Mouse (Mus musculus) megakaryocyte progenitor cell, adult 5-6 weeks (primary cell): ENCODE results near the gene Sdr9c7. TPM values are rescaled to one million over a fixed set of nuclear protein-coding genes. Genes with fewer than 3 reads are reported as not detected.
A peak's percentile ranks its signal among the peaks of the same experiment; 100 is the strongest.

Experiments used
- ATAC-seq: replicated peaks from 2 replicates; pipeline ENCODE4 v1.8.0; 2016; ENCODE audit warnings: mild to moderate bottlenecking, moderate TSS enrichment, inconsistent platforms; ENCODE audit not compliant: poor library complexity
- total RNA-seq, 2 experiments: library from RNA; stranded (forward) in 1 of 2; stranded (reverse) in 1 of 2; fragments of 157-497, 149-512 nt in 1 of 2; fragments of 200-1000 nt in 1 of 2; gene quantifications; 2 replicates each; pipeline versions ENCODE4 v1.2.3 to v1.2.4; 2015 to 2017

The Sdr9c7 gene
- total RNA-seq (2015) (not detected in 2 replicates), total RNA-seq (2017) (not detected in 2 replicates)

- ATAC-seq = no peak
Measured at GRCm38 (mm10) chr10:127898218-127898617, at the start of gene Sdr9c7. TSS of gene Sdr9c7 (plus strand) at chr10:127898518.

DNA sequence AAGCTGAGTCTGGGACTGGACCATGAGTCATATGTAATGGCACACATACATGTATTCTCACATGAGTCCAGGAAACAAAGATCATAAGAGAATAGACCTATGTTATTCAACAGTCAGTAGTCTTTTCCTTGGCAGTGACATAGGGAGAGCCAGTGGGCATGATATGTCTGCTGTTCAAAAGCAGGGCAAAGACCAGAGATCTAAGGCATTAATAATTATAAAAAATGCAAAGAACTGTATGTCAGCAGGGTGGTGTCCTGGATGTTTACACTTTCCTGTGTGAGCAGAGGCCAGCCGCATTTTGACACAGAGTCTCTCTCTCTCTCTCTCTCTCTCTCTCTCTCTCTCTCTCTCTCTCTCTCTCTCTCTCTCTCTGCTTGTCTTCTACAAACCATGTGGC lies 48.7 kb upstream of the Sdr9c7 start, which contains the start of gene Rdh19:
TSS of gene Rdh19 (plus strand) at position 301 of the 400 bp plus-strand sequence.
- no peak for ATAC-seq

GRCm38 (mm10) chr10:127856376-127856775 lies 41.9 kb upstream of the Sdr9c7 start:
- ATAC-seq = no peak

- ATAC-seq = no peak
Measured at GRCm38 (mm10) chr10:127864931-127865330, 33.4 kb upstream of the Sdr9c7 start.

DNA sequence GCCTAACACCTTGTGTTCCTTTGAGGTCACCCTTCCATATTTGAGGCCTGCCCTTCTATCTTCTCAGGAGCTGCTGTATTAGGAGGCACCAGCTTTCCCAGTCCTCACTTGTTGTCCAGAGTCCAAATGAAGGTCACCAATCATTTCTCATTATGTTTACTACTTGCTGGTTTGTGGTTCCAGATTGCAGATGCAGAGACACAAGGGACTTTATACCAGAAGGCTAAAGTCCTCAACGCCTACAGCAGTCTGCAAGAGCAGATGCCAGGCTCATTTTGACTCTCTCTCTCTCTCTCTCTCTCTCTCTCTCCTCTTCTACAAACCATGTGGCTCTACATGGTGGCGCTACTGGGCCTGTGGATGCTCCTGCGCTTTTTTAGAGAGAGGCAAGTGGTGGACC lies 32.1 kb upstream of the Sdr9c7 start, which contains the start of gene Rdh16f2:
TSS of gene Rdh16f2 (plus strand) at position 243 of the 400 bp plus-strand sequence.
- no peak for ATAC-seq

DNA sequence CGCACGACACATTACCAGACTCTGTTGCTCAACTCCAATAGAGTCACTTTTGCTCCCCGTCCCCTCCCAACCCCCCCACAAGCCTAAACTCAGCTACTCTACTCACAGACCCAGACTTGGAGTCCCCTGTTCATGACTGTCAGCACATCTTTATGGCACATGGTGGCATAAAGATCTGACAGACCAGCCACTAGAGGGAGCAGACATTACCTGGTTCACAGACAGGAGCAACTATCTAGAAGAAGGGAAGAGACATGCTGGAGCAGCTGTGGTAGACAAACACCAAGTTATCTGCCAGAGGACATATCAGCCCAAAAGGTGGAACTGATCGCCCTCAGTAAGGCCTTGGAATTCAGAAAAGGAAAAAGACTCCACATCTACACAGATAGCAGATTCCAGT lies 25.8 kb upstream of the Sdr9c7 start:
- ATAC-seq = no peak; the same call in 1 of the 2 replicates

DNA sequence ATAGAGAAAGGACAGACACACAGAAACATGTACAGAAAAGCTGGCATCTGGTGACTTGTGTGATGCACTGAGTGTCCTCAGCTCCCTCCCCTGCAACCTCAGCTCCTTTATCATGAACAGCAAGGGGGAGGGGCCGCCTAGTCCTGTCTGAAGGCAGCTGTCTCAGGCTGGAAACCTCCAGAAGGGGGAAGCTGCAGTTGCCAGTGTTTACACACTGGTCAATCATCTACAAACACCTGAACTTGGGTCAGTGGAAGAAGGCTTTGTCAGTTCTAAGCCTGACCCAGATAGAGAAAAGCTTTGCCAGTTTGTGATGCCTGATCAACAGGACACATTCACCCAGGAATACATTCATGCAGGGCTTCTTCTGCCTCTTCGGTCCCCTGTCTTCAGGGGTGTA lies 20.6 kb upstream of the Sdr9c7 start:
- 0 out of 2 replicates have a peak, but pooled peaks have one; percentile 29 for ATAC-seq

DNA sequence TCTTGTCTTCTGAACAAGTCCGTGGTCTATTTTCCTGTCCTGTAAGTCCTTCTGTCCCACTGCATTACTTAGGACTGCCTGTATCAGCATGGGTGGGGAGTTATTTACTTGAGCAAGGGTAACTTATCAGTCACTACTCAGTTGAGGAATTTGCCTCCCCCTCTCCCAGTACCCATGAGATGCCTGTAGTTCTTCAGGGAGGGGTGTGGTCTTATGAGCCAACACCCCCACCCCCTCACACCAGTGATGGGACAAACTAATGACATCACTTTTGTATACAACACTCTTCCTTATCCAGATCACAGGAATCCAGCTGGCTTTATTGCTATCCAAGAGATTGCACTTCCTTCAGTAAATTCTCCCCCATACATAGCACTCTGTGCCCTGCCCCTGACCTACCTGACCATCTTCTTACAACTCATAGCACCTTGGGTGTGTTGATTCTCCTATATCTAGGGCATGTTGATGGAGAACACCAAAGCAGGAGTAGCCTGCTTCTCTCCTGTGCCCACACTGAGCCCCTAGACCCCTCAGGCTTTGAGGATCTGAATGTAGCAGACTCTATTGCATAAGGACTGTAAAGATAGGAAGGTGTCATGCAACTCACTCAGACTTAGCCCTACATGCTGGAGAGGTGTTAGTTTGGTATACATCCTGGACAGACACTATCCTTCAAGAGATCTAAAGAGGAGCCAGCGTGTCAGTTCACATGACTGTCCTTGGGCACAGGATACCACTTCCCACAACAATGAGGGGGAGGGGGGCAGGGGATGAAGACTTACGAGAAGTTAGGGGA lies 19.9 kb upstream of the Sdr9c7 start:
- no peak for ATAC-seq

GRCm38 (mm10) chr10:127879155-127879688 lies 19.1 kb upstream of the Sdr9c7 start:
- peak; percentile 61 for ATAC-seq

DNA sequence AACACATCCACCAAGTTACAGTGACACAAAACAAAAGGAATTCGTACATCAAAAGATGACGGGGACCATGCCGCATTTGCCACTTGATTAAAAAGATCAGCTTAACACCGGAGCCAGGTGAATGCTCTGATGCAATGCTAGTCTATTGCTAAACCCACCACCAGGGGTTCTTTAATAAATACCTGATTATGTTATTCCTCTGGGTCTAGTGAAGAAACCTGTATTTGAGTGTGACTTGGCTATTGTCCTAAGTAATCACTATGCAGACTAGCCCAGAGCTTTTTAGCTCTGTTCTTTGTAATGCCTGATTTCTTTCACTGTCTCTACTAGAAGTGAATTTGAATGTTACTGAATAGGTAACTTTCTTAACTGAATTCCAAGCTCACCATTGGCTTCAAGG lies 17.3 kb upstream of the Sdr9c7 start:
- ATAC-seq = no peak

GRCm38 (mm10) chr10:127886551-127886950 lies 11.8 kb upstream of the Sdr9c7 start:
- no peak for ATAC-seq

GRCm38 (mm10) chr10:127886971-127887370 lies 11.3 kb upstream of the Sdr9c7 start:
- no peak for ATAC-seq

DNA sequence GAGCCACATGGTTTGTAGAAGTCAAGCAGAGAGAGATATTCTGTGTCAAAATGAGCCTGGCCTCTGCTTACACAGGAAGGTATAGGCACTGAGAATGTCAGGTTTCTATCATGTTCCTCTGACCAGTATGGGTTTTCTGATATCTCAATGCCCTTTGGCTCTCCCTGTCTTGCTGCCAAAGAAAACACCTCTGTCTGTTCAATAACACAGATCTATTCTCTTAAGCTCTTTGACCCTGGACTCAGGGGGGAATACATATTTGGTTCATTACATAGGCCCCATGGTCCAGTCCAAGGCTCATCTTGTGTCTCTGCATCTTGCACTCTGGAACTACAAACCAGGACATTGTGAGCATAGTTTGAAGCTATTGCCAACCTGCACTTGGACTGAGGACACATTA lies 9.7 kb upstream of the Sdr9c7 start, which contains the start of gene Rdh7:
TSS of gene Rdh7 (minus strand) at position 213 of the 400 bp plus-strand sequence.
- no peak for ATAC-seq

DNA sequence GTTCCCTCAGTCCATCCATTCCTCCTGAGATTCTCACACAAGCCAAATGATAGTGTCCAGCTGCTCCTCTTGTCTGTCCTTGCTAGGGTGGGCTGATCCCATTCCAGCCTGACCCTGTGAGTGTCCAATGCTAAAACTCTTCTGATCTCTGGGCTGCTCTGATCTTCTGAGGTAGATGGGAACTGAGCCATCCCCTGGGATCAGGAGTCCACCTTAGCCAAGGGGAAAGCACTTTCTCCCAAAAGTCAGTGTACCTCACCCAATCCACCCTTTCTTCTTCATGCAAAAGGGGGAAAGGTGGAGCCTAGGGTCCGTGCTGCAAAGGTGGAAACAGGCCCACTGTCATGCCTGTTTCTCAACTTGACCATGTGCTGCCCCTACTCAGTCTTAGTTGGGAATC lies 6.8 kb upstream of the Sdr9c7 start:
- no peak for ATAC-seq

DNA sequence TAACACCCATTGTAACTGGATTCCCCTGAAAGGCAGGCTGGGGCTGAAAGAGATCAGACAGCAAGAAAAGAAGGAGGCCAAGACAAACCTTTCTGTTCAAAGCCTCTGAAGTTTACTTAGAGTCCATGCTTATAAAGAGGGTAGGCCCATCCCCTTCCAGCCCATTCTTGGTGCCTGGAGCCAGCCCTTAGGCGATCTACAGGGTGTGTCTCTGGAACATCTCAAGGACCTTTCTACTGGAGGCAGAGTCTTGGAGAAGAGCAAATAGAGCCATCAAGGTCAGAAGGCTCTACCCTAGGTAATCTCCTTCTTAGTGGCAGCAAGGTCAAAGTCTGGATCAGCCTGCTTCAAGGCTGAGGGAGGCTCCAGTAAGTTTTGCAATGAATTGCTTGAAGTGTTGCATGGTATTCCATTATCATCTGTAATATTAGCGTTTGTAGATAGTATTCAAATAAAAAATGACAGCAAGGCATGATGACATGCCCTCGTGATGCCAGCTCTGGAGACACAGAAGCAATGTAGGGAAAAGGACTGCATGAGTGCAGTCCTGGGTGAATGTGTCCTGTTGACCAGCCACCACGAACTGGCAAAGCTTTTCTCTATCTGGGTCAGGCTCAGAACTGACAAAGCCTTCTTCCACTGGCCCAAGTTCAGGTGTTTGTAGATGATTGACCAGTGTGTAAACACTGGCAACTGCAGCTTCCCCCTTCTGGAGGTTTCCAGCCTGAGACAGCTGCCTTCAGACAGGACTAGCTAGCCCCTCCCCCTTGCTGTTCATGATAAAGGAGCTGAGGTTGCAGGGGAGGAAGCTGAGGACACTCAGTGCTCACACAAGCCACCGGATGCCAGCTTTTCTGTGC lies 4.9 kb upstream of the Sdr9c7 start:
- peak; percentile 87 for ATAC-seq

GRCm38 (mm10) chr10:127896705-127897104 lies 1.6 kb upstream of the Sdr9c7 start:
- ATAC-seq = no peak

- ATAC-seq = no peak
Measured at GRCm38 (mm10) chr10:127897506-127897905, 812 bp upstream of the Sdr9c7 start.

- no peak for ATAC-seq
Measured at GRCm38 (mm10) chr10:127899783-127900182, 1.5 kb downstream of the Sdr9c7 start.

GRCm38 (mm10) chr10:127901751-127902150 lies 3.4 kb downstream of the Sdr9c7 start:
- no peak for ATAC-seq

GRCm38 (mm10) chr10:127903116-127903515 lies 4.8 kb downstream of the Sdr9c7 start:
- ATAC-seq = no peak

DNA sequence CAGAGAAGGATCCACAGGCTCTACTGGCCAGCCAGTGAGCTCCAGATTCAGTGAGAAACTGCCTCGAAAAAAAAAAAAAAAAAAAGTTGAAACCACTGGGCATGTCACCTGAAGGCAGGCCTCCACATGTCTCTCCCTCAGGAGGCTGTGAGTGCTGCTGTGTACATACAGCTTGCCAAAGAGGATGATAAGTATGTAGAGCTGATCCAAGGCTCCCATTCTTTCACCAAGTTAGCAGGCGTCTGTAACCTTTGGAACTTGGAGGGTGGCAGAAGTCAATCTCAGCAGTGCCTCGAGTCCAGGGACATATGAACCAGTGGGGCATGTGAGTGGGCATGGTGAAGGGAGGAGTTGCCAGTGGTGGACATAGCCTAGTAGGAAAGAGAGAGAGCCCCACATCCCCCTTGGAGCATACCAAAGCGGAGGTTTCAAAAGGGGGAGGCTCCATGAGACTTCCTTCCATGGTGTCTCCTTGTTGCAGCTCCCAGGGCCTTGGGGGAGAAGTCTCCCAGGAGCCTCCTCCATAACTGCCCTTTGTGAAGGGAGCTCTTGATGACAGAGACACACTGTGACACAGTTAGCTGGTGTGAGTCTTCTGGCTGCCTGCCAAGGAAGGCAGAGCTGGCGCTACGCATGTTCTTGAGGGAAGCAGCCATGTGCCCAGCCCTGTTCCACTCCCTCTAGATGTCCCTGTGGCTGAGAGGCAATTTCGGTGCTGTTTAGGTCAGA lies 6.6 kb downstream of the Sdr9c7 start:
- ATAC-seq = no peak
